Mouse (Mus musculus) gastrocnemius, postnatal 25 days (tissue): Measurements from ENCODE around the gene Pla2g4a. TPM values are rescaled to one million over a fixed set of nuclear protein-coding genes. Genes with fewer than 3 reads are reported as not detected.

Experiments
- DNase-seq: peaks from one replicate; pipeline ENCODE4 v3.0.0; 2022
- long read RNA-seq, 2 experiments: library from polyadenylated mRNA; stranded (forward); transcript quantifications; one replicate each; pipeline ENCODE4 v2.0.0; 2021
- total RNA-seq, 2 experiments: library from RNA; stranded (reverse); gene quantifications; 1 replicate in 1 of 2; 2 replicates in 1 of 2; pipeline ENCODE4 v1.2.3; 2021

Gene Pla2g4a
- 1 to 10 TPM; 2.3 to 2.6 TPM for total RNA-seq
- long read RNA-seq, experiment 1: 0 reads
- long read RNA-seq, experiment 2, partial matches to known transcripts: 0 of 4 reads
- long read RNA-seq, experiment 2, other reads (novel, unspliced or antisense): 1 of 4 reads

GRCm38 (mm10) chr1:149960734-149961424, at the start of gene Pla2g4a:
Pla2g4a (minus strand) TSS chr1:149961290.
- peak; percentile 20 for DNase-seq

GRCm38 (mm10) chr1:150010629-150010979, 49.5 kb upstream of the Pla2g4a start:
- DNase-seq: no peak

DNA sequence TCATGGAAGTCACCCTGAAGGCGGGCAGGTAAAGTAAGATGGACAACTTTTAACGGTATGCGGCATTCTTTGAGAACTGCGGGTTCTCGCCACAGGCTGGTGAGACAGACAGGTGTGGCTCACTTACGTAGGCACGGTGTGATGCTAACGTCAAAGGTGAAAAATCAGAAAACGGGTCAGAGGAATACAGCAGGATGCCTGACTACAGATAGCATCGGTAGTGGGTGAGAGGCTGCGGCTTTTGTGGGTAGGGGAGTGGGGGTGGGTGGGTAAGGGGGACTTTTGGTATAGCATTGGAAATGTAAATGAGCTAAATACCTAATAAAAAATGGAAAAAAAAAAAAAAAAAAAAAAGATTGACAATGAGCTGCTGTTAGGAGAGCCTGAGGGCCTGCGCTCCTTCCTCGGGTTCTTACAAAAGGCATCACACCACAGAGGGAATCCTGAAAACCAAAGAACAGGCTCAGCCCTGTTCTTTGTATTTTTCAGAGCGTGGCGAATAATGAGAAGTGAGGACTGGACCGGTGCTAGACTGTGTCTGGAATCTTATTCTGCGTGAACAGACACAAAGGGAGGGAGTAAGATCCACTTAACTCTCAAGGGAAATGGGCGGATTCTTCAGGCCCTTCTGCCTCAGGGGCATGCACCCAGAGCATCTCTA, 49.0 kb upstream of the Pla2g4a start:
- DNase-seq: no peak

GRCm38 (mm10) chr1:150009134-150009533, 48.0 kb upstream of the Pla2g4a start:
- no peak for DNase-seq

- no peak for DNase-seq
These were observed 14.5 kb upstream of the Pla2g4a start for GRCm38 (mm10) chr1:149975626-149976025.

DNA sequence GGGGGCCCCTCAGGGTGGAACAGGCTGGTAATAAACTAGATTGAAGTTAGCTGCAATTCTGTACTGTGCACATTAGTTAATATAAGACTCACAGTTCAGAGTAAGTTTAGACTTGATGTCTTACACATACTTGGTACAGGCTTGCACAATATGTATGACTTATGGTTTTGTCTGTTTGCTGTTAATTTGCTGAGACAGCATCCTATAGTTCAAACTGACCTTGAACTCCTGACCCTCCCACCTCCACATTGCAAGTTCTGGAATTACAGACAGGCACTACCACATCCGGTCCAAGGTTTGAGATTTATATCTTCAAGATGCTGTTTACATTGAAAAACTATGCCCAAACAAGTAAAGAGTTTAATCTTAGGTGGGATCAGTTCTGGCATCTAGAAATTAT, 4.7 kb upstream of the Pla2g4a start:
- no peak for DNase-seq

- no peak for DNase-seq
These were observed 574 bp upstream of the Pla2g4a start for GRCm38 (mm10) chr1:149961425-149962303.

- DNase-seq: no peak
These were observed 839 bp downstream of the Pla2g4a start for GRCm38 (mm10) chr1:149960251-149960650.

- DNase-seq: no peak
These were observed 2.0 kb downstream of the Pla2g4a start for GRCm38 (mm10) chr1:149959069-149959468.

DNA sequence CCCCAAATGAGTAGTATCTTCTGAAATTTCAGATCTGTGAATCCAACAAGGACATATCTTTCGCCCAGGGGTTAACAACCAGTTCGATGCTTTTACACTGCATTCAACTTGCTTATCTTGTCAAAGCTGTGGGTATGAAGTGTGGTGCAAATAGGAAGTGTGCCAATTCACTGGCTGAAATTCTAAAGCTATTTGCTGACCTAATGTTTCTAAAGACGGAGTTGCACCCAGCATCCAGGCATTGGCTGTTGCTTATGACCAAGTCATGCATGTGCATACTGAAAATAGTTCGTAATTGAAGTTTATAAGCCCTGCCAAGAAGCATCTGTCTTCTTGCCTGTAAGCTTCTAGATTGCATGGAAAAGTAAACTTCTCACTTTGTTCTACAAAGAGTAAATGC, 5.6 kb downstream of the Pla2g4a start:
- no peak for DNase-seq

- DNase-seq: no peak
These were observed 7.1 kb downstream of the Pla2g4a start for GRCm38 (mm10) chr1:149954026-149954425.

GRCm38 (mm10) chr1:149952050-149952449, 9.0 kb downstream of the Pla2g4a start:
- DNase-seq: no peak

GRCm38 (mm10) chr1:149950656-149951055, 10.4 kb downstream of the Pla2g4a start:
- no peak for DNase-seq

GRCm38 (mm10) chr1:149950254-149950653, 10.8 kb downstream of the Pla2g4a start:
- no peak for DNase-seq

GRCm38 (mm10) chr1:149949334-149949733, 11.8 kb downstream of the Pla2g4a start:
- DNase-seq: no peak

DNA sequence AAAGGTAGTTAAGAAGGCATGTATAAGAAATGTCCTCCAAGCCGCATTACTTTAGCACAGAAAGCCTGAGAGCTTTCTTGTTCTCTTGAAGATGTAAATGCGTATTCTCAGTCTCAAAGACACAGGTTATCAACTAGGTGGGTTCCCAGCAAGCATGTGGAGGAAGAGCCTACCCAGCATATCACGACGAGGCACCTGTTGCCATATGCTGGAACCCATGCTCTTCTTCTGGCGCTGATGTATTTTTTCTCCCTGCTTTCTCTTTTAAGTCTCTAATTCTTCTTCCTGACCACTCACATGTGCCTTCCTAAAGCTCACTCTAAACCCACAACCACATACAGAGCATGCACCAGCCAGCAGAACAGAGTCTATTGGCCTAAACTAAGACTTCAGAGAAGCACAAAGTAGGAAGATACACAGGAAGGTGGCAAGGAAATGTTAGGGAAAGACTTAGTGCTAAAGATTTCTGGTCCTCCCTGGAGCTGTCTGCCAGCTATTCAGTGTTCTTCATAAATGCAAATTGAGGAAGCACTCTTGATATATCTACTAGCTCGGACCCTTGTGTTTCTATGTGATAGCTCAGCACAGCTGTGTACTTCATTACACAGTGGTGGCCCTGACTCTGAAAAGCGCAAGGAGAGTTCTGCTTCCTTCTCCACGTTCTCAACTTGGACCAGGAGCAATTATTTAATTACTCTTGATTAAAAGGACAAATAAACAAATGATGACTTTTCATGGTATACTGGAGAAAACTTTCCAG, 12.8 kb downstream of the Pla2g4a start:
- no peak for DNase-seq

DNA sequence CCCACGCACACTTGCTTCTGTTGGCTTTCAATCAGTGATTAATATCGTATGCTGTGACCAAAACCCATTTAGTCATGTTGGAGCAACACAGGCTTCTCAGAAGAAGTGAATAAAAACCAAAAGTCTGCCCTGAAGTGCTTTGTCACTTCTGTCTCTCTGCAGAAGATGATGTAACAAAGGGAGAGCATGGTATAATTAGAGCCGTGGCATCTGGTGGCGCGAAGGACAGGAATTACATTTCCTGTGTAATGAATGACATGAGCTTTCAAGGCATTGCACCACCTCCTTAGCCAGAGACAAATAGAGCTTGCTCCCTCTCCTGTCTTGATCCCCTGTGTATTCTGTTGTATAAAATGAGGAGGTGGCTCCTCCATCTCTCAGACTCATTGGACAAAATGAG, 14.1 kb downstream of the Pla2g4a start:
- no peak for DNase-seq

DNA sequence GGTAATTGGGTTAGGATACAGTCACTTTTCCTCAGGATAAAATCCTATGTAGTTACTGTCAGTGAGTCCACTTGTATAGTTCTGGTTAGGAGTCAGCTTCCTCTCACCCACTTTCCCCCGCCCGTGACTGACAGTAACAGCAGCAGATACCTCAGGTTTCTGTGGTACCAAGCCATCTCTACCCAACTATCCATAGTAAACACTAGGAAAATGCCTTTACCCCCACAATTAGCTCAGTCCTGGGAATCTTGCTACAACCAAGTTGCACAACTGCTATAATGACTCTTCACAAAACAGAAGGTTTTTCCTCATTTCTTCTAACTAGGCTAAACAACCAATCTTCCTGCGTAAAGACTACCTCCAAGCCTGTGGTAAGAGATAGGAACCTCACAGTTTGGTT, 14.7 kb downstream of the Pla2g4a start:
- no peak for DNase-seq

GRCm38 (mm10) chr1:149943611-149944010, 17.5 kb downstream of the Pla2g4a start:
- no peak for DNase-seq

GRCm38 (mm10) chr1:149940301-149940700, 20.8 kb downstream of the Pla2g4a start:
- no peak for DNase-seq

DNA sequence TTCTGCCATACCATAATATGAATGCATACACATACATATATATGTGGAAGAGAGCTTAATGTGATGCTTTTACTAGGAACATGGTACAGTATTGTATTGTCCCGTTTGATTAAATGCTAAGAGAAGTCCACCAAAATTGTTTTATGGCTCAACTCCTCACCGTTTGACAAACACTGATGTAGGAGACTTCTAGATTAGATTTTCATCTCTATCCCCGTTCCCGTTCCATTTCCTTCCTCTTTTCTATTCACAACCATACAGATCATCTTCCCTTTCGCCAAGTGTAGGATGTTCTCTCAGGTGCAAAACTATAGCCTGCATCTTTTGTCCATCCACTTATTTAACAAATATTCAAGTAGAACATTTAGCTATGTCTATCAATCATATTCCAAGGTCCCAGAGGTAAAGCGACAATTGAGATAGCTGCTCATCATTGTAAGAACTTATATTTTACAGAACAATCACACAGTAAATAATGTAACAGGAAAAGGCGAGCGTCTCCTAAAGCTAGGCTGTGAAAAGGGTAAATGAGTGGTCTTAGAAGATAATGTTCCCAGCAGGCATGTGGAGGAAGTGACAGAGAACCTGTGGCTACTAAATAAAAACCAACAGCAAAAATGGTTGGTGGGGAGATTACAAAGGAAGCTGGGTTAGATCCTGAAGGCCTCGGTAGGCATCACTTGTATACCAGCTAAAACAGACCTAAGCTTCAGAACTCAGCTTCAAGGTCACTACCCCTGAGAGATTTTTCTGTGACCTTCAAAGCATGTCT, 21.6 kb downstream of the Pla2g4a start:
- no peak for DNase-seq
